Mouse (Mus musculus) heart, embryonic 11.5 days (tissue): ENCODE results near the gene Rph3al. TPM values are rescaled to one million over a fixed set of nuclear protein-coding genes. Genes with fewer than 3 reads are reported as not detected.

ENCODE experiments used
- ATAC-seq: fragments of 200-750 bp; cut with Nextera tagmentation; replicated peaks from 2 replicates; pipeline ENCODE4 v1.8.0; 2017; ENCODE audit warnings: moderate library complexity; ENCODE audit not compliant: insufficient number of reproducible peaks, low FRiP score, low TSS enrichment
- H3K27ac ChIP-seq: fragments of 300-500 bp; sonication (generic); 2 replicates; pipeline ENCODE4 v1.5.1; 2014; ENCODE audit warnings: mild to moderate bottlenecking, low read depth, low read length
- H3K27me3 ChIP-seq: fragments of 300-500 bp; sonication (generic); 2 replicates; pipeline ENCODE4 v1.6.1; 2014; ENCODE audit warnings: mild to moderate bottlenecking, low read length, mixed read lengths; ENCODE audit not compliant: control insufficient read depth, insufficient read depth
- H3K36me3 ChIP-seq: fragments of 300-500 bp; sonication (generic); 2 replicates; pipeline ENCODE4 v1.6.1; 2014; ENCODE audit warnings: mild to moderate bottlenecking, low read length, moderate library complexity, mixed read lengths; ENCODE audit not compliant: control insufficient read depth, insufficient read depth
- H3K4me1 ChIP-seq: fragments of 300-500 bp; sonication (generic); 2 replicates; pipeline ENCODE4 v1.6.1; 2014; ENCODE audit warnings: low read length; ENCODE audit not compliant: control insufficient read depth, insufficient read depth
- H3K4me2 ChIP-seq: fragments of 300-500 bp; sonication (generic); 2 replicates; pipeline ENCODE4 v1.6.1; 2014; ENCODE audit warnings: mild to moderate bottlenecking, moderate library complexity
- H3K4me3 ChIP-seq: fragments of 300-500 bp; sonication (generic); 2 replicates; pipeline ENCODE4 v1.5.1; 2014; ENCODE audit warnings: low read depth, low read length
- H3K9ac ChIP-seq: fragments of 300-500 bp; sonication (generic); 2 replicates; pipeline ENCODE4 v1.6.1; 2014; ENCODE audit warnings: mild to moderate bottlenecking, low read depth, low read length, moderate library complexity
- H3K9me3 ChIP-seq: fragments of 300-500 bp; sonication (generic); replicated peaks from 2 replicates; pipeline ENCODE4 v1.6.1; 2016; ENCODE audit warnings: low read length; ENCODE audit not compliant: control insufficient read depth
- WGBS: fragments of 180-500 bp; shearing (Covaris S2); extraction: QIAGEN DNeasy Blood & Tissue Kit; methylation state at CpG from one replicate; pipeline ENCODE4 v1.1.7; 2014; ENCODE audit not compliant: insufficient replicate concordance; 5-methylcytosine and 5-hydroxymethylcytosine counted together
- polyA plus RNA-seq: library from polyadenylated mRNA; unstranded; fragments of >200 nt; fragmentation: Nextera tagmentation; extraction: Ambion mirVana; gene quantifications from 2 replicates; pipeline ENCODE4 v1.2.1, GENCODE M21; 2014

Rph3al gene
- polyA plus RNA-seq, 1 experiment from 2014 or later: 4.1 TPM

DNA sequence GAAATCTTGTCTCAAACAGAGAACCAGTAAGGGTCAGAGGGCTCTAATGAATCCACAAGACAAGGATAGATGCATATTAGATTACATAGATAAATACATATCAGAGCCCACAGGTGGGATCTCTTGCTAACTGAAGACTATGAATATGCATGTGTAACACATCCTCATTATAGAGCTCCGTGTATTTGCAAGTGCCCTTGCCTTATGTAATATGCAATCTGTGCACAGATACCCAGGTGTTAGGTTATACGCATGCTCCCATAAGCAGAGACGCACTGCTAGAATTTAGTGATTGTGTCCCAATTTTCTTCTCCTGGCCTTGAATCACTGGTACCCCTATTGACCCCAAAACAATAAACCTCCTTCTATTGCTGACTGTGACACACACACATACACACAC is 34.0 kb upstream of the Rph3al start:
- H3K27me3 ChIP-seq: peaks cover 12% of the 10 kb centered on the region; the same call in 1 of the 2 replicates
- no peak overlapping the region for H3K9ac ChIP-seq
- no peak overlapping the region for H3K4me3 ChIP-seq
- H3K36me3 ChIP-seq: no peaks in the 10 kb centered on the region
- ATAC-seq: no peak
- H3K27ac ChIP-seq: no peak overlapping the region
- WGBS: 78% methylated on average over 3 of the region's 3 CpGs
- H3K9me3 ChIP-seq: no peaks in the 10 kb centered on the region
- H3K4me1 ChIP-seq: no peaks in the 10 kb centered on the region
- no peak overlapping the region for H3K4me2 ChIP-seq

DNA sequence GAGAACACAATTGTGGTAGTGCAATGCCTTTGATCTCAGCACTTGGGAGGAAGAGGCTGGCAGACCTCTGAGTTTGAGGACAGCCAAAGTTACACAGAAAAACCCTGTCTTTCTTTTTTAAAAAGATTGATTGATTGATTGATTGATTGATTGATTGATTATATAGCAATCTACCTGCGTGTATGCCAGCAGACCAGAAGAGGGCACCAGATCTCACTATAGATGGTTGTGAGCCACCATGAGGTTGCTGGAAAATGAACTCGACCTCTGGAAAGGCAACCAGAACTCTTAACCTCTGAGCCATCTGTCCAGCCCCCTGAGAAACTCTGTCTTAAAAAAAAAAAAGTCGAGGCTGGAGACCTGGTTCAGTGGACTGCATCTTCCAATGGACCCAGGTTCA is 32.4 kb upstream of the Rph3al start:
- no peak overlapping the region for H3K4me3 ChIP-seq
- no peaks in the 10 kb centered on the region for H3K4me1 ChIP-seq
- no peaks in the 10 kb centered on the region for H3K36me3 ChIP-seq
- no peak overlapping the region for H3K4me2 ChIP-seq
- WGBS: 37% methylated on average over 3 of the region's 3 CpGs
- peaks cover 15% of the 10 kb centered on the region; the same call in 1 of the 2 replicates for H3K27me3 ChIP-seq
- H3K9me3 ChIP-seq: no peaks in the 10 kb centered on the region
- H3K9ac ChIP-seq: no peak overlapping the region
- no peak for ATAC-seq
- H3K27ac ChIP-seq: no peak overlapping the region

DNA sequence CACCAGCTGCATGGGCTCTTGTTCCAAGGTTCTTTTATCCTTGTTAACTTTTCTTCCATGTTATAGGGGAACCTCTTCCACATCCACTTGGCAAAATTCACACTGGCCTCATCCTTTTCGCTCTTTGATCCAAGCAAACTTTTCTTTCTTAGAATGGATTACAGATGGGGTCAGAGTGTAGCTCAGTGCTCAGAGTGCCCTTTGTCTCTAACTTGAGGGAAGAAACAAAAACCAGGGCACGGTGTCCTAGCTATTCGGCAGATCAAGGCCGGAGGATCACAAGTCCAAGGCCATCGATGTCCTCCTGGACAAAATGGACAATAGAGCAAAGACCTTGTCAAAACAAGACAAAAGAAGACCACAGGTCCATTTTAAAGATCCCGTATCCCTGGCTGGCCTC is 30.5 kb upstream of the Rph3al start:
- Histone ChIP-seq H3K9me3 (no peaks in the 10 kb centered on the region), H3K27ac (no peak overlapping the region), H3K4me2 (no peak overlapping the region), H3K27me3 (peaks cover 20% of the 10 kb centered on the region; the same call in 1 of the 2 replicates), H3K36me3 (no peaks in the 10 kb centered on the region), H3K9ac (no peak overlapping the region), H3K4me1 (peaks cover 8% of the 10 kb centered on the region), H3K4me3 (no peak overlapping the region)
- no peak for ATAC-seq
- 91% methylated on average over 6 of the region's 6 CpGs for WGBS

DNA sequence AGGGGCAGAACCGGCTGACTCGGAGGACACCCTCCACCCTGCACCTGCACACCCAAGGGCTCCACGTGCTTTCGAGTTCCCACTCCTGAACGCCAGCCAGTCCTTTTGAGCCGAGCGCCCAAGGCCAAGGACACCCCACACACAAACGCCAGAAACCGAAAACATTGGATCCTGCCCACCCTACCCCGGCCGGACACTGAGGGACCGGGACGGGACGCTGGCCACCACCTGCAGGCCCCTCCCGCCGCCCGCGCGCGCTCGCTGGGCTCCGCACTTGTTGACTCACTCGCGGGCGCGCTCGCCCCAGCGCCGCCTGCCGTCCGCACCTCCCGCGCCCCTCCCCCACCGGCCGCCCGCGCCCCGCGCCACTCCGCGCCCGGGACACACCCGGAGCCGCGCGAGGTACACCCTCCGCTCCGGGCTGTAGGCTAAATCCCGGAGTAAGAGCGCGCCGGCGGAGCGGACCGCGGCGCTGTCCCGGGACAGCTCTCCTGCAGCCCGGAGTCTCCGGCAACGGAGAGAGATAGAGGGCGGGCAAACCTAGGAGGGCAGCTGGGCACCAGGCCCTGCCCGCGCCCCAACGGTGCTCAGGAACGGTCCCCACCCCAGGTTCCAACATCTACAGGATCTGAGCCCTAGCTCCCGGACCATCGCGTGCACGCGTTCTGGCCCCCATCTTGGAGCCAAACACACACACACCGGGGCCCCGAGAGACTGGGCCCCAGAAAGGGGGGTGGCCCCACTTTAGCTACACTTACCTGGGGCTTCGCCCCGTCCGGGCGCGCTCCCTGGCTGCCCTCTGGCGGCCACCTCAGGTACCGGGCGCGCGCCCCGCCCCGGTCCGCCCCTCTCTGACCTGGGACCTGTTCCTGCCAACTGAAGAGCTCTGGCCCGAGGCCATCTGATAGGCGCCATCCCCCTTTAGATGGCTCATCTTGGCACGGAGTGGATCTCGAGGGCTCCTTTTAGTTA is 28.5 kb upstream of the Rph3al start:
- H3K9me3 ChIP-seq: no peaks in the 10 kb centered on the region
- WGBS: under 1% methylated on average over 90 of the region's 90 CpGs
- H3K9ac ChIP-seq: peak overlapping the region; percentile 67
- no peaks in the 10 kb centered on the region for H3K36me3 ChIP-seq
- H3K4me3 ChIP-seq: peak overlapping the region; percentile 64
- ATAC-seq: peak; percentile 68
- H3K27ac ChIP-seq: no peak overlapping the region
- H3K27me3 ChIP-seq: peaks cover 20% of the 10 kb centered on the region; the same call in 1 of the 2 replicates
- peak overlapping the region; percentile 92 for H3K4me2 ChIP-seq
- peaks cover 12% of the 10 kb centered on the region for H3K4me1 ChIP-seq

DNA sequence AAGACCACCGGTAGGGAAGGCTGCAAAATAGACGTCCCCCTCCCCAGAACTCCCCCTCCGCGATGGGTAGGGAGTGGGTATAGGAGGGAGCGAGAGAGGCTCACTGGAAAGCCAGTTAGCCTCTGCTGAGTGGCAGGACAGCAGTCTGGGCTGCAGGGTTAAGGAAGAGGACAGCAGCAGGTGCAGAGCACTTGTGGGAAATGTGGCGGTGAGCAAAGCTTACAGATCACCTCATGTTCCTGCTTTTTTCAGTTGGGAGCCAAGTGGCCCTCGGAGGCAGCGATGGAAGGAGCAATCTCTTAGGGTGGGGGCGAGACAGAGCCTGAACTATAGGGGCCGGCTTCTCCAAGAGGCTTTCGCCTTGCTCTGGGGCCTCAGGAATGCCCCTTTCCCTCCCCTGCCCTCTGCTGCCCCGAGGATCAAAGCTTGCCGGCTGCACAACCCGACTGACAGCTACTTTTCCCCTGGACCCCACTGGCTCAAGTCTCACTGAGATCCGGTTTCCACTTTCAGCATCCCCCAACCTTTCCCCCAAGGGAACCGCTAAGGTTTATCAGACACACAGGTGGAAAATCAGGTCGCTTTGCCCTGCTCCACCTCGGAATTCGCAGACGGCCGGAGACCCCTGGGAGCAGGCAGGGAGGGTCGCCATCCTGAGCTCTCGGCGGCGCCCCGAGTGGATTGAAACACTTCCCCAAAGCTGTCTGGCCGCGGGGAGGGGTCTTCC is 27.6 kb upstream of the Rph3al start:
- H3K9me3 ChIP-seq: no peaks in the 10 kb centered on the region
- ATAC-seq: no peak
- peak overlapping the region; percentile 64 for H3K4me3 ChIP-seq
- H3K27ac ChIP-seq: no peak overlapping the region
- peak overlapping the region; percentile 92 for H3K4me2 ChIP-seq
- 10% methylated on average over 28 of the region's 28 CpGs for WGBS
- peak overlapping the region; percentile 67 for H3K9ac ChIP-seq
- H3K4me1 ChIP-seq: peaks cover 13% of the 10 kb centered on the region
- H3K27me3 ChIP-seq: peaks cover 20% of the 10 kb centered on the region; the same call in 1 of the 2 replicates
- H3K36me3 ChIP-seq: no peaks in the 10 kb centered on the region

DNA sequence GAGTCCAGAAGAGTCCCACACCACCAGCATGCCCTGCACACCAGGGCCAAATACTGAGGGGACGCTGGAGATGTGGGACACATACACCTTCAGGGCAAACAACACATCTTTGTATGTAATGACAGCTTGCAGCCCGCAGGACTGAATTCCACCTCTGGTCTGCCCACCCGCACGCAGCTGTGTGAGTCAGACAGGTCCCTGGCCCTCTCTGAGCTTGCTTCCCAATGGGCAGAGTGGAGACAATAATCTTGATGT is 26.2 kb upstream of the Rph3al start:
- H3K27me3 ChIP-seq: peaks cover 18% of the 10 kb centered on the region; the same call in 1 of the 2 replicates
- no peak overlapping the region for H3K4me3 ChIP-seq
- no peaks in the 10 kb centered on the region for H3K9me3 ChIP-seq
- no peak overlapping the region for H3K4me2 ChIP-seq
- H3K4me1 ChIP-seq: peaks cover 13% of the 10 kb centered on the region
- H3K27ac ChIP-seq: no peak overlapping the region
- ATAC-seq: no peak
- H3K36me3 ChIP-seq: no peaks in the 10 kb centered on the region
- H3K9ac ChIP-seq: no peak overlapping the region
- 57% methylated on average over 4 of the region's 4 CpGs for WGBS

DNA sequence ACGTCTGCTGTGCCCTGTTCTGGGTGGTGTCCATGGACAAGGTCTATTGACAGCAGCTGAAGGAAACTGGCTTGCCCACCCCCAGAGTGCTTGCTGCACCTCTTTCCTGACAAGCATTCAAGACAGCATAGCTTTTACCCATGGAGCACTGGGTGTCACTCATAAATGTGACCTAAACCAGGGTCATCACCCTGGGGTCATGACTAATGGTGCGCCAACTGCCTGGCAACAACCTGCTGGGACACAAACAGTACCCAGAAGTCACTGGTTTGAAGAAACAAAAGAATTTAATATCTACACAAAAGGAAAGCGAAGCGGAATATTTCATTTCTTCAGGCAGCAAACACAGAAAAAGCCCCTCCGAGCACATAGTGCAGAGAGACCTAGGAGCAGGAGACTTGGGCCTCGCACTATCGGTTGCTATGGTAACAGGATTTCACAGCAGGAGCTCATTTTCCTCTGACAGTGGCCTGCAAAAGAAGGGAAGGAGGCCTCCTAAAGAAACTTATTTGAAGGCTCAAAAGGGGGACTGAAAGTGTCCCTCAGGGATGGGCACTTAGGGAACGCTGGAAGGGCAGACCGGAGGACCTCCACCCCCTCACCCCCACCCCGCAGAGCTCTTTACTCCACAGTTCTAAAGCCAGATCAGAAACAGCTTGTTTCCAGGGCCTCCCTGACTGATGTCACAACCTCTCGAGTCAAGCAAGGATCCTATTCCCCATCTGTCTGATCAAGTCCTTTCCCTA is 25.7 kb upstream of the Rph3al start:
- H3K36me3 ChIP-seq: no peaks in the 10 kb centered on the region
- ATAC-seq: no peak
- no peak overlapping the region for H3K9ac ChIP-seq
- H3K27ac ChIP-seq: no peak overlapping the region
- no peak overlapping the region for H3K4me3 ChIP-seq
- H3K4me2 ChIP-seq: no peak overlapping the region
- peaks cover 13% of the 10 kb centered on the region for H3K4me1 ChIP-seq
- WGBS: 24% methylated on average over 11 of the region's 11 CpGs
- H3K9me3 ChIP-seq: no peaks in the 10 kb centered on the region
- peaks cover 18% of the 10 kb centered on the region; the same call in 1 of the 2 replicates for H3K27me3 ChIP-seq

DNA sequence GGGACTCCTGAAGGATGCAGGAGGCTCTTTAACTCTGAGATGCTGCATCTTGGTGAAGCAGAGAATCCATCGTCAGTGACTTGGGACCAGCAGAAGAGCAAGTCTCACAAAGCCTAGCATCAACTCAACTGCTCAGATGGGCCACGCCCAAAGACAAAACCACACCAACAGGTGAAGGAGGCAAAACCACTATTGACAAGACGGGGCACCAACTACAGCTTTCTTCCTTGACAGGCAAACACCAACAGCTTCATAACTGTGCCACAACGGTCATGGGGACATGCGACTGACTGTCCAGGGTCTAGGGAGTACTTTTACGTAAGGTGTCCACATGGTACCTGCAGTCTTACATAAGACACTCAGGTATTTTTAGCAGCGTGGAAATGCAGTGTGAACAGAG is 23.6 kb upstream of the Rph3al start:
- H3K4me1 ChIP-seq: peaks cover 13% of the 10 kb centered on the region
- 69% methylated on average over 7 of the region's 7 CpGs for WGBS
- no peaks in the 10 kb centered on the region for H3K9me3 ChIP-seq
- H3K4me2 ChIP-seq: no peak overlapping the region
- H3K4me3 ChIP-seq: no peak overlapping the region
- H3K36me3 ChIP-seq: no peaks in the 10 kb centered on the region
- H3K9ac ChIP-seq: no peak overlapping the region
- no peak for ATAC-seq
- no peak overlapping the region for H3K27ac ChIP-seq
- peaks cover 8% of the 10 kb centered on the region; the same call in 1 of the 2 replicates for H3K27me3 ChIP-seq
